Mouse (Mus musculus) forebrain, embryonic 14.5 days (tissue): ENCODE measurements around the gene Sh3glb1. TPM values are rescaled to one million over a fixed set of nuclear protein-coding genes. Genes with fewer than 3 reads are reported as not detected.

Experiments used
- ATAC-seq: fragments of 200-750 bp; cut with Nextera tagmentation; 2 replicates; pipeline ENCODE4 v1.8.0; 2017; ENCODE audit warnings: mild to moderate bottlenecking, moderate library complexity
- DNase-seq: peaks from one replicate; pipeline ENCODE4 v3.0.0-alpha.2; 2015; ENCODE audit warnings: low spot score
- H3K27ac ChIP-seq: fragments of 300-500 bp; sonication (generic); 2 replicates; pipeline ENCODE4 v1.5.1; 2014; ENCODE audit warnings: low read depth, mild to moderate bottlenecking, control low read depth, low read length, moderate library complexity
- H3K27me3 ChIP-seq: fragments of 300-500 bp; sonication (generic); replicated peaks from 2 replicates; pipeline ENCODE4 v1.6.1; 2014; ENCODE audit warnings: low read length, control low read depth, mixed read lengths; ENCODE audit not compliant: control insufficient read depth, insufficient read depth
- H3K36me3 ChIP-seq: fragments of 300-500 bp; sonication (generic); 2 replicates; pipeline ENCODE4 v1.6.1; 2014; ENCODE audit warnings: low read length, control low read depth; ENCODE audit not compliant: control insufficient read depth, insufficient read depth
- H3K4me1 ChIP-seq: fragments of 300-500 bp; sonication (generic); 2 replicates; pipeline ENCODE4 v1.6.1; 2014; ENCODE audit warnings: antibody characterized with exemption, low read length, control low read depth; ENCODE audit not compliant: control insufficient read depth, insufficient read depth
- H3K4me2 ChIP-seq: fragments of 300-500 bp; sonication (generic); 2 replicates; pipeline ENCODE4 v1.6.1; 2014; ENCODE audit warnings: mild to moderate bottlenecking, control low read depth, low read length
- H3K4me3 ChIP-seq: fragments of 300-500 bp; sonication (generic); 2 replicates; pipeline ENCODE4 v1.5.1; 2014; ENCODE audit warnings: low read depth, low read length, control low read depth
- H3K9ac ChIP-seq: fragments of 300-500 bp; sonication (generic); 2 replicates; pipeline ENCODE4 v1.6.1; 2014; ENCODE audit warnings: mild to moderate bottlenecking, low read length, control low read depth, moderate library complexity
- H3K9me3 ChIP-seq: fragments of 300-500 bp; sonication (generic); replicated peaks from 2 replicates; pipeline ENCODE4 v1.6.1; 2016; ENCODE audit warnings: low read length, control low read depth, mixed read lengths; ENCODE audit not compliant: control insufficient read depth
- WGBS: fragments of 180-500 bp; shearing (Covaris S2); extraction: QIAGEN DNeasy Blood & Tissue Kit; methylation state at CpG from one replicate; pipeline ENCODE4 v1.1.7; 2014; 5-methylcytosine and 5-hydroxymethylcytosine counted together
- polyA plus RNA-seq: library from polyadenylated mRNA; unstranded; fragments of >200 nt; fragmentation: Nextera tagmentation; extraction: Ambion mirVana; gene quantifications from 2 replicates; pipeline ENCODE4 v1.2.1, GENCODE M21; 2014

The Sh3glb1 gene
- polyA plus RNA-seq, 1 experiment from 2014 or later = 84.7 TPM

GRCm38 (mm10) chr3:144698790-144699433 is 21.2 kb downstream of the Sh3glb1 start:
- no peak for ATAC-seq
- no peak overlapping the region for H3K9ac ChIP-seq
- WGBS = 88% methylated on average over 5 of the region's 5 CpGs
- no peak for DNase-seq
- no peak overlapping the region for H3K27ac ChIP-seq
- no peak overlapping the region for H3K4me2 ChIP-seq
- peaks cover 72% of the 10 kb centered on the region for H3K36me3 ChIP-seq
- H3K9me3 ChIP-seq = no peaks in the 10 kb centered on the region
- H3K4me3 ChIP-seq = no peak overlapping the region
- H3K4me1 ChIP-seq = no peaks in the 10 kb centered on the region
- no peaks in the 10 kb centered on the region for H3K27me3 ChIP-seq

DNA sequence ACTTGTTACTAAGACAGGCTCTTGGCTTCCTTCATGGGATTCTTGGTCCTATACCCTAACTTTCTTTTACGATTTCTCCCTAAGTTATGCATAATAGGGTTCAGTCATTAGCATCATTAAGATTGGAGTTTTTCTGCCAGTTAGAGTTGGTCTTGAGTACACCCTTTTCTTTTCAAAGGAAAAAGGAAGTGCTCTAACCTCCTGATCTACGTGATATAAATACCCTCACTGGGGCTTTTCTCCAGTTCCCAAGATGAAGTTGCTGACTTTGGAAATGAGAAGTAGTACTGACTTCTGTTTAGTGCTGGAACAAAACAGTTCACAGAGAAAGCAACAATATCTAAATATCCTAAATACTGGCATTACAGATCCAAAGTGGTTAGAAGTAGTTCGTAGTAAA is 22.2 kb downstream of the Sh3glb1 start:
- no peaks in the 10 kb centered on the region for H3K27me3 ChIP-seq
- no peak for ATAC-seq
- no peak for DNase-seq
- H3K9ac ChIP-seq = no peak overlapping the region
- H3K27ac ChIP-seq = no peak overlapping the region
- H3K36me3 ChIP-seq = peaks cover 73% of the 10 kb centered on the region
- 89% methylated on average over 3 of the region's 3 CpGs for WGBS
- no peaks in the 10 kb centered on the region for H3K4me1 ChIP-seq
- no peaks in the 10 kb centered on the region for H3K9me3 ChIP-seq
- no peak overlapping the region for H3K4me3 ChIP-seq
- no peak overlapping the region for H3K4me2 ChIP-seq

DNA sequence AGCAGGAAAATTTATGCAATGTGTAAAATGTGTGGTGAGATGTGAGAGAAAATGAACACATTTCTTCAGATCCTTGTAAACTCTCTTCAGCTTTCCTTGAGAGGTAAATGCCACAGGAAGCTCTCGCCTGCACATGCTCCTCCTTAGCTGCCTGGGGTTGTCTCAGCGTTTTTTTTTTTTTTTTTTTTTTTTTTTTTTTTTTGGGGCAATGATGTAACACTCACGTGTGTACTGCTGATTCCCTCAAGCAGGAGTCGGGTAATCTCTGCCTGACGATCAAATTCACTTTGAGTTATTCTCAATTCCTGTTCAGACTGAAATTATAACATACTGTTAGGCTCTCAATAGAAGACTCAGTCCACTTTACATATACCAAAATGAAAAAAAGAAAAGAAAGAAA is 23.0 kb downstream of the Sh3glb1 start:
- Histone ChIP-seq H3K4me2 (no peak overlapping the region), H3K27me3 (no peaks in the 10 kb centered on the region), H3K4me1 (no peaks in the 10 kb centered on the region), H3K9me3 (no peaks in the 10 kb centered on the region), H3K27ac (no peak overlapping the region), H3K36me3 (peaks cover 73% of the 10 kb centered on the region), H3K4me3 (no peak overlapping the region), H3K9ac (no peak overlapping the region)
- no peak for ATAC-seq
- DNase-seq = no peak
- WGBS = 83% methylated on average over 5 of the region's 5 CpGs

- ATAC-seq (no peak), DNase-seq (no peak)
- Histone ChIP-seq H3K27me3 (no peaks in the 10 kb centered on the region), H3K4me1 (no peaks in the 10 kb centered on the region), H3K4me3 (no peak overlapping the region), H3K9ac (no peak overlapping the region), H3K27ac (no peak overlapping the region), H3K4me2 (no peak overlapping the region), H3K36me3 (peaks cover 65% of the 10 kb centered on the region), H3K9me3 (no peaks in the 10 kb centered on the region)
- 96% methylated on average over 7 of the region's 7 CpGs for WGBS
Measured at GRCm38 (mm10) chr3:144694941-144695340, 25.2 kb downstream of the Sh3glb1 start.

DNA sequence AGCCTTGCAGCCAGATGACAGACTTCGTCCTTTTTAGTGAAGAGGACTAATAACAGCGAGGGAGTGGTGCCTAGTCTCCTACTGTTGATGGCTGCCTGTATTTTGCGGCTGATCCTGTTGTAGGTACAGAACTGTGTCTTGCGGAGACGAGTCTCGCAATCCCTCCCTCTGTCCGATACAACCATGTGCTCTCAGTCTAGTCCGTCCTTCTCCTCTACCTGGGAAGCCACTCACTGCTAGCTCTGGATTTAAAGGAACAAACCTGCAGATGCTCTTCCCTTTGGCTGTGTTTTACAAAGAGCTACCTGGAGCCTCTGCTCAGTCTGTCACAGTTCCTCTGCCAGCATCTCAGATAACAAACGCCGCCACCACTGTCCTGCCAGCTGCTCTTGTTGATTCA is 26.1 kb downstream of the Sh3glb1 start:
- peaks cover 63% of the 10 kb centered on the region for H3K36me3 ChIP-seq

DNA sequence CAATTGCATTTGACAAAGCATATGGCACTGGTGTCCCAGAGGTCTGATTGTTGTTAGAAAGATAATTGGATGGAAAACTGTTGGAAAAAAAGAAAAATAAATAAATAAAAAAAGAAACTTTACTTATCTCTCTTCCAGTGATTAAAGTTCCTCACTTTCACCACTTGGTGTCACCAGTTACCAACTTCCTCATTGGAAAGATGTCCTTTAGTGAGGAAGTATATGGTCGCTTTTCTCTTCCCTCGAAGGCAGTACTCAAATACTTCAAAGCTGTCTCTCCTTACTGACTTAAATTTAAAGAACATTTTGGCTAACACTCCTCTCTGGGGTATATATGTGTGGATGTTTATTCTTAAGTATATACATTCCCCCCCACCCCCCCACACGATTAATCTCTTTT is 28.1 kb downstream of the Sh3glb1 start:
- no peak overlapping the region for H3K27ac ChIP-seq
- DNase-seq = peak; percentile 82
- no peak overlapping the region for H3K9ac ChIP-seq
- peak; percentile 61 for ATAC-seq
- no peak overlapping the region for H3K4me2 ChIP-seq
- H3K9me3 ChIP-seq = no peaks in the 10 kb centered on the region
- 61% methylated on average over 3 of the region's 3 CpGs for WGBS
- H3K4me1 ChIP-seq = no peaks in the 10 kb centered on the region
- no peak overlapping the region for H3K4me3 ChIP-seq
- peaks cover 48% of the 10 kb centered on the region for H3K36me3 ChIP-seq
- H3K27me3 ChIP-seq = no peaks in the 10 kb centered on the region

More for the DNA sequence above, 26.1 kb downstream of the Sh3glb1 start:
- H3K27ac ChIP-seq = no peak overlapping the region
- H3K4me3 ChIP-seq = no peak overlapping the region
- H3K9ac ChIP-seq = no peak overlapping the region
- H3K27me3 ChIP-seq = no peaks in the 10 kb centered on the region
- no peaks in the 10 kb centered on the region for H3K9me3 ChIP-seq
- 92% methylated on average over 10 of the region's 10 CpGs for WGBS
- DNase-seq = no peak
- no peak overlapping the region for H3K4me2 ChIP-seq
- ATAC-seq = no peak
- no peaks in the 10 kb centered on the region for H3K4me1 ChIP-seq

GRCm38 (mm10) chr3:144689236-144689635 is 30.9 kb downstream of the Sh3glb1 start:
- no peaks in the 10 kb centered on the region for H3K9me3 ChIP-seq
- H3K36me3 ChIP-seq = peaks cover 25% of the 10 kb centered on the region
- no peak overlapping the region for H3K4me2 ChIP-seq
- no peaks in the 10 kb centered on the region for H3K27me3 ChIP-seq
- peak; percentile 68 for ATAC-seq
- H3K27ac ChIP-seq = no peak overlapping the region
- 14% methylated on average over 11 of the region's 11 CpGs for WGBS
- DNase-seq = peak; percentile 33
- H3K4me3 ChIP-seq = no peak overlapping the region
- H3K9ac ChIP-seq = no peak overlapping the region
- no peaks in the 10 kb centered on the region for H3K4me1 ChIP-seq

GRCm38 (mm10) chr3:144688284-144688683 is 31.9 kb downstream of the Sh3glb1 start:
- Histone ChIP-seq H3K4me3 (no peak overlapping the region), H3K9me3 (no peaks in the 10 kb centered on the region), H3K27ac (no peak overlapping the region), H3K4me1 (no peaks in the 10 kb centered on the region), H3K4me2 (no peak overlapping the region), H3K9ac (no peak overlapping the region), H3K27me3 (no peaks in the 10 kb centered on the region), H3K36me3 (peaks cover 16% of the 10 kb centered on the region)
- DNase-seq = no peak
- WGBS = 85% methylated on average over 8 of the region's 8 CpGs
- no peak for ATAC-seq

DNA sequence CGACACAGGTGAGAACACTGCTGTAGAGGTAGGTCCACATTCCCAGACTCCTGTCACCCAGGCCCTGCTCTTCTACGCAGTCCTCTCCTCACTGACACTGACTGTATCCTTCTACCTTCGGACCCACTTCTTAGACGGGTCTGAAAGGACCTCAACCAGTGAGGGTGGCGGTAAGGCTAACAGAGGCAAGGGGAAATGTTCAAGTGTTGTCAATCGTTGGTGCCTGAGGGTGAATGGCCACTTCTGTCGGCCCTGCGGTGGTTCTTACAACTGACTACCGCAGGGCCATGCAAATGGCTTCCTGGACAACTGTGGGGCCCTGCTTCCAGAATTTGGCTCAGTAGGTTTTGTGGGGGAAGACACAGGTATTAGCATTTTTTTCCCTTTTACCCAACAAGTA is 32.5 kb downstream of the Sh3glb1 start:
- ATAC-seq (no peak), DNase-seq (no peak)
- H3K27ac ChIP-seq = no peak overlapping the region
- no peaks in the 10 kb centered on the region for H3K27me3 ChIP-seq
- H3K9me3 ChIP-seq = no peaks in the 10 kb centered on the region
- 93% methylated on average over 9 of the region's 9 CpGs for WGBS
- no peaks in the 10 kb centered on the region for H3K4me1 ChIP-seq
- H3K4me3 ChIP-seq = no peak overlapping the region
- H3K36me3 ChIP-seq = peaks cover 11% of the 10 kb centered on the region; the same call in 1 of the 2 replicates
- no peak overlapping the region for H3K4me2 ChIP-seq
- no peak overlapping the region for H3K9ac ChIP-seq
